Mouse (Mus musculus) thymus, adult 2 months (tissue): ENCODE data around the gene Fam124b.

Experiments used
- CTCF ChIP-seq: fragments of 200-500 bp; IDR thresholded peaks from 2 replicates; pipeline ENCODE4 v1.5.1; 2012; ENCODE audit warnings: mild to moderate bottlenecking, control low read depth, low read length, moderate library complexity, borderline replicate concordance; ENCODE audit not compliant: control insufficient read depth, poor library complexity, insufficient read depth; ENCODE audit errors: extremely low read depth
- POLR2A ChIP-seq: fragments of 200-500 bp; IDR thresholded peaks from 2 replicates; pipeline ENCODE4 v1.6.1; 2012; ENCODE audit warnings: mild to moderate bottlenecking, low read length, control low read depth, moderate library complexity; ENCODE audit not compliant: control insufficient read depth, poor library complexity, insufficient read depth; ENCODE audit errors: extremely low read depth

DNA sequence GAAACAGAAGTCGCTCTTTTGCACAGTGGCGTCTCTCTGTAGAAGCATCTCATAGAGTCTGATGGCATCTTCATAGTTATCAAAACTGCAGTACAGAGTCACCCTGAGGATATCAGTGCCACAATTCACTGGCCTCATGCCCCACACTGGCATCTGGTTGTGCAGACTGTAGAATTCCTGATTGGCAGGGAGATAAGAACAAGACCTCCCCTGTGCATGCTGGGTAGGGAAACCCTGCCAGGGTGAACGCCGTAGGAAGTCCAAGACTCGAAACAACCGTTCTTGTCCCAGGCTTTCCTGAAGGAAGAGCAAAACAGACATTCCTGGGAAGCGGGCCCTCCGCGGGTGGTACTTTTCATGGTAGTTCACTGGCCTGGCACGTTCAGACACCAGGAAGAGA lies 5.1 kb downstream of the Fam124b start:
- TF ChIP-seq CTCF (no peak), POLR2A (no peak)
